Mouse (Mus musculus) embryo, embryonic 11 days (tissue): ENCODE results near the gene Ercc8.

Source experiments
- DNase-seq: peaks from one replicate; pipeline ENCODE4 v3.0.0-alpha.2; 2015

The Ercc8 gene

DNA sequence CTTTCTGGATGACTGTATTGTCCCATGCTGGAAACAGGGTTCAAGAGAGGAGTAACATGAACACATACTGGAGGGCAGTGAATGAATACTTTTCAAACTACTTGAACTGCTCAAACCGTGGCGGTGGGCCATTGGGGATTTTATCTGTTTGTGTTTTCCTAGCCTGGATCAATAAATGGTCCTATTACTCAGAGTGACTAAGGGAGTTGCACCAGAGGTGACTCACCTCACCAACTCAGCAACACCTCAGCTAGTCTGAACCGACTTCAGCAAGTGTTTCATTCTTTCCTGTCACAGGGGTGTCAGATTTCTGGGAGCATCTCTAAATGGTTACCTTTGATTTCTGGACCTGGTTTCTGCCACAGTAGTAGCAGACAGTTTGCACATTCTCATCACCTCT is 70.7 kb downstream of the Ercc8 start:
- DNase-seq, result no peak

DNA sequence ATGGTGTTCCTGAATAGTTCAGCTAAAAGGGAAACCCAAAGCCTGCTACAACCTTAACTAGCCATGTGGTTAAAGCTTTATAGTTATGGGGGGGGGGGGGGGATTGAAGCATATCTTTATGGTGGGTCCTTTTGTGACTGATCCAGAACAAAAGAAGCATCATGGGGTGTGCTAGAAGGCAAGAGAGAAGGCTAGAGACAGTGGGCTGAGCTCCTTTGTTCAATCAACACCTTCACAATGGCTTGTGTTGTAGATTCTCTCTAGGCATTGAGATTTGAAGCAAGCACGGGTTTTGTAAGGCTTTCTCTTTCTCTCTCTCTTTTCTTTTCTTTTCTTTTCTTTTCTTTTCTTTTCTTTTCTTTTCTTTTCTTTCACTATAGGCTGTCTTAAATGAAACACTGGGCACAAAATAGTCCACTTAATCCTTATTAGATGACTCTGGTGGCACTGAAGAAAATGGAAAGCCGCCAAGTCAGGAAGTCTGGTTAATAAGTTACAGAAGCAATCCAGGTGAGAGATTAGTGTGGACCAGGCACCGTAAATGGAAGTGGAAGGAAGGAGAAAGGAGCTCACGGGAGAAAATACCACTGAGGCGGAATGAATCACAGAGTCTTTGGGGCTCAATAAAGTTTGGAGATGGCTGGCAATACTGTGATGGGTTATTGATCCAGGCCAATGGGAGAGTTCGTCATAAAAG is 71.3 kb downstream of the Ercc8 start:
- no peak for DNase-seq

DNA sequence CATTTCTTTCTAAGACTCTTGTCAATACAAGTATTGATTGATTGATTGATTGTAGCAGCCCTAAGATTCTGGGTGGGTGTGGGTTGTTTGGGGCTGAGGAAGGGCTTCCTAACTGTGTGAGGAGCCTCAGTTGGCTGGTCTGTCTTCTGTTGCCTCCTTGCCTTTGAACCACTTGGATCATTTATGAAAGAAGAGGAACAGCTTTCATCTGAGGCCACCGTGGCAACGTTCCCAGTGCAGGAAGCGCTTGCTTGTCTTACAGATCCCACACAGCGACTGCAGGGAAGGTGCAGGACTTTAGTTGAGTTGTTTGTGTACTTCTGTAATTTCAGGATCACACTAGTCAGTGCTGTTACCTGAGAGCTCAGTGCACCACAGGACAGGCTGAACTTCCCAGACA is 81.5 kb downstream of the Ercc8 start:
- no peak for DNase-seq

DNA sequence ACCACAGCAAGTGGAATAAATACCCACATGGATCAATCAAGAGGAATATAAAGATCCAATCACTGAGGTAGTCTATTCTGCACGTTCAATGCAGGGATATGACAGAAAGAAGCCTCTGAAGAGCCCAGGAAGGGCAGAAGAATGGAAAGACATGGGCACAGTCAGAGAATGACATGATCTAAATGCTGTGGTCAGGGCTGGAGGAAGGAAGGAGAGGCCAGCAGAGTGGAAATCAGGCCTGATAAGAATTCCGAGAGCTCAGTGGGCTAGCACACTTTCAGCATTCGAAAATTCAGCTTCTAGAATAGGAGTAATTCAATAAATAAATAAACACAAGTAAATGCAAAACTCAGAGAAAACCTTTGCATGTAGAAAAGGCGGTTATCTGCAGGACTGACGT is 83.2 kb downstream of the Ercc8 start:
- no peak for DNase-seq
